Mouse (Mus musculus) heart, adult 2 months (tissue): Measurements from ENCODE around the gene Spata21.

Experiments used
- CTCF ChIP-seq: fragments of 200-600 bp; IDR thresholded peaks from 2 replicates; pipeline ENCODE4 v1.8.1; 2022; ENCODE audit warnings: antibody characterized with exemption, mild to moderate bottlenecking, moderate library complexity
- POLR2A ChIP-seq: fragments of 200-500 bp; IDR thresholded peaks from 2 replicates; pipeline ENCODE4 v1.6.1; 2011; ENCODE audit warnings: mild to moderate bottlenecking, low read depth, low read length, control low read depth; ENCODE audit not compliant: insufficient read depth

DNA sequence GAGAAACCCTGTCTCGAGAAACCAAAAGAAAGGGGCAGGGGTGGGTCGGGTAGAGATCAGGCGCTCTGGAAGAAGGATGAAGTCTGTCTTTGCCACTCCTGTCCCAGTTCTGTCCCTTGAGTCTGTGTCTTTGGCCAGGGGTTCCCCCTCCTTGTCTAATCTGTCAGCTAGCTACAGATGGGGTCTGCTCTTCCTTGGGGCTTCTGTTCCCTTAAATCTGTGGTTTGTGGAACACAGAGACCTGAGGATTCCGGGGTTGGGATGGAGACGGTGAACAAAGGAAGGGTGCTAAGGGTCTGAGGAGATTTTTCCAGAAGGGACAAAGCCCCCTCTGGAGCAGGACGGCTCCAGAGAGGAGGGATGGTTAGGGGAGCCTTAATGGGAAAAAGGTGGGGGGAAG is at the start of gene Spata21:
- TF ChIP-seq POLR2A (no peak), CTCF (no peak)
